Mouse (Mus musculus) C2C12 (cell line): ENCODE results near the gene Rnf222. TPM values are rescaled to one million over a fixed set of nuclear protein-coding genes. Genes with fewer than 3 reads are reported as not detected.

Experiments used
- H3K27me3 ChIP-seq: one replicate; pipeline ENCODE4 v1.6.1; 2011; ENCODE audit not compliant: control insufficient read depth, insufficient read depth, insufficient read length
- H3K36me3 ChIP-seq: one replicate; pipeline ENCODE4 v1.6.1; 2011; ENCODE audit not compliant: control insufficient read depth, insufficient read depth
- H3K4me3 ChIP-seq: one replicate; pipeline ENCODE4 v1.5.1; 2011; ENCODE audit warnings: mild to moderate bottlenecking, control low read depth; ENCODE audit not compliant: poor library complexity, insufficient read depth, severe bottlenecking
- H3K79me2 ChIP-seq: one replicate; pipeline ENCODE4 v1.6.1; 2011; ENCODE audit not compliant: control insufficient read depth, insufficient read depth
- H3K79me3 ChIP-seq: one replicate; pipeline ENCODE4 v1.6.1; 2011; ENCODE audit warnings: low read depth, control low read depth
- H3ac ChIP-seq: one replicate; pipeline ENCODE3; 2011; ENCODE audit warnings: low read depth; ENCODE audit not compliant: control insufficient read depth, insufficient read length
- CEBPB ChIP-seq: IDR thresholded peaks from one replicate; pipeline ENCODE4 v1.6.1; 2011; ENCODE audit warnings: low read depth, mild to moderate bottlenecking, control low read depth, moderate library complexity
- CTCF ChIP-seq: IDR thresholded peaks from one replicate; pipeline ENCODE4 v1.5.1; 2011; ENCODE audit not compliant: control insufficient read depth, insufficient read depth, insufficient read length
- FOSL1 ChIP-seq: IDR thresholded peaks from one replicate; pipeline ENCODE4 v1.8.0; 2011; ENCODE audit warnings: mild to moderate bottlenecking, low read length; ENCODE audit not compliant: poor library complexity, insufficient read depth, severe bottlenecking
- MAX ChIP-seq: IDR thresholded peaks from one replicate; pipeline ENCODE4 v1.6.1; 2011; ENCODE audit warnings: mild to moderate bottlenecking, control low read depth
- MYOD1 ChIP-seq: IDR thresholded peaks from one replicate; pipeline ENCODE4 v1.6.1; 2011; ENCODE audit warnings: low read depth; ENCODE audit not compliant: control insufficient read depth, insufficient read length
- MYOG ChIP-seq: IDR thresholded peaks from one replicate; pipeline ENCODE4 v1.6.1; 2011; ENCODE audit not compliant: control insufficient read depth, insufficient read length; ENCODE audit errors: extremely low read depth
- USF1 ChIP-seq: IDR thresholded peaks from one replicate; pipeline ENCODE4 v1.6.1; 2011; ENCODE audit warnings: low read depth, mild to moderate bottlenecking, control low read depth, moderate library complexity
- polyA plus RNA-seq: library from polyadenylated mRNA; unstranded; fragments of >200 nt; fragmentation: generic; extraction: Trizol; gene quantifications from one replicate; pipeline ENCODE4 v1.2.1, GENCODE M21; 2012; ENCODE audit warnings: missing spikeins

Rnf222 gene
- polyA plus RNA-seq, 1 experiment: not detected

GRCm38 (mm10) chr11:68852932-68853409 lies 35.4 kb upstream of the Rnf222 start:
- H3K79me3 ChIP-seq: peaks cover 43% of the 10 kb centered on the region
- H3K36me3 ChIP-seq: no peaks in the 10 kb centered on the region
- H3K4me3 ChIP-seq: peak overlapping the region; percentile 78
- H3K79me2 ChIP-seq: peaks cover 46% of the 10 kb centered on the region
- no peaks in the 10 kb centered on the region for H3K27me3 ChIP-seq
- TF ChIP-seq USF1 (peak; percentile 99), MYOD1 (no peak)
- H3ac ChIP-seq: peak overlapping the region; percentile 79

- Histone ChIP-seq H3K36me3 (no peaks in the 10 kb centered on the region), H3K27me3 (no peaks in the 10 kb centered on the region), H3K79me3 (peaks cover 35% of the 10 kb centered on the region), H3K79me2 (peaks cover 37% of the 10 kb centered on the region), H3ac (peak overlapping the region; percentile 40), H3K4me3 (peak overlapping the region; percentile 78)
- TF ChIP-seq MAX (peak; percentile 18), USF1 (no peak)
Measured at GRCm38 (mm10) chr11:68853611-68854401, 34.5 kb upstream of the Rnf222 start.

GRCm38 (mm10) chr11:68854621-68855020 lies 33.7 kb upstream of the Rnf222 start:
- H3K27me3 ChIP-seq: no peaks in the 10 kb centered on the region
- no peaks in the 10 kb centered on the region for H3K36me3 ChIP-seq
- H3K79me2 ChIP-seq: peaks cover 29% of the 10 kb centered on the region
- H3K4me3 ChIP-seq: no peak overlapping the region
- H3K79me3 ChIP-seq: peaks cover 27% of the 10 kb centered on the region
- no peak for TF ChIP-seq FOSL1
- no peak for TF ChIP-seq CEBPB
- no peak for TF ChIP-seq CTCF
- TF ChIP-seq MAX: no peak
- TF ChIP-seq USF1: no peak
- TF ChIP-seq MYOG: no peak
- no peak for TF ChIP-seq MYOD1
- no peak overlapping the region for H3ac ChIP-seq

GRCm38 (mm10) chr11:68857329-68857728 lies 31.0 kb upstream of the Rnf222 start:
- Histone ChIP-seq H3K27me3 (no peaks in the 10 kb centered on the region), H3K79me2 (peaks cover 2% of the 10 kb centered on the region), H3ac (no peak overlapping the region), H3K4me3 (no peak overlapping the region), H3K79me3 (no peaks in the 10 kb centered on the region), H3K36me3 (no peaks in the 10 kb centered on the region)
- no peak for TF ChIP-seq CEBPB
- TF ChIP-seq USF1: no peak
- no peak for TF ChIP-seq MYOG
- no peak for TF ChIP-seq MAX
- TF ChIP-seq FOSL1: no peak
- TF ChIP-seq CTCF: no peak

GRCm38 (mm10) chr11:68859943-68860593 lies 28.3 kb upstream of the Rnf222 start:
- Histone ChIP-seq H3K4me3 (no peak overlapping the region), H3K27me3 (no peaks in the 10 kb centered on the region), H3ac (no peak overlapping the region), H3K79me3 (no peaks in the 10 kb centered on the region), H3K36me3 (no peaks in the 10 kb centered on the region), H3K79me2 (no peaks in the 10 kb centered on the region)
- TF ChIP-seq FOSL1 (no peak), MAX (no peak), MYOD1 (no peak)

GRCm38 (mm10) chr11:68862260-68862659 lies 26.1 kb upstream of the Rnf222 start:
- Histone ChIP-seq H3K79me3 (no peaks in the 10 kb centered on the region), H3K36me3 (no peaks in the 10 kb centered on the region), H3ac (no peak overlapping the region), H3K27me3 (no peaks in the 10 kb centered on the region), H3K4me3 (no peak overlapping the region), H3K79me2 (no peaks in the 10 kb centered on the region)
- no peak for TF ChIP-seq FOSL1
- TF ChIP-seq MAX: no peak
- no peak for TF ChIP-seq MYOD1
- no peak for TF ChIP-seq MYOG
